Mouse (Mus musculus) stomach, embryonic 14.5 days (tissue): ENCODE measurements at regions not wholly inside any gene's neighbourhood (a gene's known extent, or its start where the extent isn't known, plus 50 kb on each side); places are given as distances from the start of the nearest gene placed in this dataset.
"Not testable (repeated sequence)": the region's sequence is repeated elsewhere in the genome, so short reads cannot be mapped to it uniquely, and the experiment has no call there.

Experiments used
- ATAC-seq: fragments of 200-750 bp; cut with Nextera tagmentation; 2 replicates; pipeline ENCODE4 v1.8.0; 2017; ENCODE audit warnings: low read depth, moderate TSS enrichment; ENCODE audit not compliant: insufficient number of reproducible peaks, insufficient read depth, low FRiP score
- H3K27ac ChIP-seq: fragments of 300-500 bp; sonication (generic); 2 replicates; pipeline ENCODE4 v1.5.1; 2014; ENCODE audit warnings: mild to moderate bottlenecking, low read length, moderate library complexity, mixed read lengths
- H3K27me3 ChIP-seq: fragments of 300-500 bp; sonication (generic); 2 replicates; pipeline ENCODE4 v1.6.1; 2014; ENCODE audit warnings: low read length, control low read depth, mixed read lengths; ENCODE audit not compliant: control insufficient read depth, insufficient read depth
- H3K36me3 ChIP-seq: fragments of 300-500 bp; sonication (generic); 2 replicates; pipeline ENCODE4 v1.6.1; 2014; ENCODE audit warnings: mild to moderate bottlenecking, control low read depth, low read length, moderate library complexity, mixed read lengths; ENCODE audit not compliant: control insufficient read depth, insufficient read depth
- H3K4me1 ChIP-seq: fragments of 300-500 bp; sonication (generic); 2 replicates; pipeline ENCODE4 v1.6.1; 2014; ENCODE audit warnings: low read length, control low read depth, mixed read lengths; ENCODE audit not compliant: control insufficient read depth, insufficient read depth
- H3K4me2 ChIP-seq: fragments of 300-500 bp; sonication (generic); replicated peaks from 2 replicates; pipeline ENCODE4 v1.6.1; 2014; ENCODE audit warnings: low read depth, low read length, control low read depth
- H3K4me3 ChIP-seq: fragments of 300-500 bp; sonication (generic); 2 replicates; pipeline ENCODE4 v1.5.1; 2014; ENCODE audit warnings: low read depth, low read length, control low read depth
- H3K9ac ChIP-seq: fragments of 300-500 bp; sonication (generic); replicated peaks from 2 replicates; pipeline ENCODE4 v1.6.1; 2014; ENCODE audit warnings: low read depth, mild to moderate bottlenecking, control low read depth, low read length, moderate library complexity, mixed read lengths
- H3K9me3 ChIP-seq: fragments of 300-500 bp; sonication (generic); 2 replicates; pipeline ENCODE4 v1.6.1; 2016; ENCODE audit warnings: low read depth, low read length, control low read depth; ENCODE audit not compliant: control insufficient read depth
- WGBS: fragments of 180-500 bp; shearing (Covaris S2); extraction: QIAGEN DNeasy Blood & Tissue Kit; methylation state at CpG from one replicate; pipeline ENCODE4 v1.1.7; 2014; 5-methylcytosine and 5-hydroxymethylcytosine counted together

DNA sequence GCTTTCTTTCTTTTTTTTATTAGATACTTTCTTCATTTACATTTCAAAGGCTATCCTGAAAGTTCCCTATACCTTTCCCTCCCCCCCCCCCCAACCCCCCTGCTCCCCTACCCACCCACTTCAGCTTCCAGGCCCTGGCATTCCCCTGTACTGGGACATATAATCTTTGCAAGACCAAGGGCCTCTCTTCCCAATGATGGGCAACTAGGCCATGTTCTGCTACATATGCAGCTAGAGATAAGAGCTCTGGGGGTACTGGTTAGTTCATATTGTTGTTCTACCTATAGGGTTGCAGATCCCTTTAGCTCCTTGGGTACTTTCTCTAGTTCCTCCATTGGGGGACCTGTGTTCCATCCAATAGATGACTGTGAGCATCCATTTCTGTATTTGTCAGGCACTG, 55.6 kb upstream of the Slc1a3 start:
- not testable (repeated sequence) for H3K9ac ChIP-seq, H3K9me3 ChIP-seq, H3K4me3 ChIP-seq, H3K36me3 ChIP-seq, H3K27ac ChIP-seq, H3K4me1 ChIP-seq, ATAC-seq, H3K27me3 ChIP-seq, H3K4me2 ChIP-seq

DNA sequence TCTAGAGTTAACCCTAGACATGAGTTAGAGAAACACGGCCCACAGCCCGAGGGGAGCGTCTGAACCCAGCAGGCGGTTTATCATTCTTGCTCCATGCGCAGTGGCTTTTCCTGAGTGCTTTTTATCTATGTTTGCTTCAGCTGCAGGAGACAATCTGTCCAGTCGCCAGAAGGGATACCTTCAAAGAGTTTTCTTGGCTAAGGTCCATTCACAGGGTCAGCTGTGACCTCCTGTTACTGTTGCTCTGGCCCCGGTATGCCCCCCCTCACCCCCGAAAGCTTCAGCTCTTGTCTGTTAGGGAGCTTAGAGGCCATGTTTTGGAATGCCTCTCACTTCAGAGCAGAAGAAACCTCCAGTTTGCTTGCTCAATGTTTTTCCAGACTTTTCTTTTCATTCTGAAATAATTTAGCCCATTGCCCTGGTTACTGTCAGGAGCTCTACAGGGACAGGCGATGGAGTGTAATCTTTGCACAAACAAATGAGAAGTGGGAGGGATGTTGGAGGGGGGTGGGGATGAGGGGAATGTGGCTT, 51.2 kb upstream of the Slc1a3 start:
- Histone ChIP-seq H3K4me2 (0 out of 2 replicates have a peak overlapping the region, but pooled peaks have one; percentile 5), H3K9ac (no peak overlapping the region), H3K4me3 (no peak overlapping the region), H3K9me3 (no peaks in the 10 kb centered on the region), H3K36me3 (no peaks in the 10 kb centered on the region), H3K27ac (peak overlapping the region; percentile 66), H3K27me3 (no peaks in the 10 kb centered on the region), H3K4me1 (peaks cover 5% of the 10 kb centered on the region; the same call in 1 of the 2 replicates)
- ATAC-seq: peak; percentile 38; the same call in 1 of the 2 replicates
- WGBS: 16% methylated on average over 9 of the region's 9 CpGs

DNA sequence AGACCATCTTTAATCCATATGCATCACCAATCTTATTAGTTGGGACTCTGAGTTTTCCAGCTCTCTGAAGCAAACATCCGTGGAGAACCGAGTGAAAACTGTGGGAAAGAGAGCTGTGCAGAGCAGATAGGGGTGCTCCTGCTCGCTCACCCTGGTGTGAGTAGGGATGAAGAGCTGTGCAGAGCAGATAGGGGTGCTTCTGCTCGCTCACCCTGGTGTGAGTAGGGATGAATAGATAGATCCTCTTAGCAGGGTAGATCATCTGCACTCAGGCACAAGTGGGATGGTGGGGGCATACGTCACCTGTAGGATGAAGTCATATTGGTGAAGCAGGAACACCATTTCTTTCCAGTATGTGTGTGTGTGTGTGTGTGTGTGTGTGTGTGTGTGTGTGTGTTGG, 50.6 kb upstream of the Slc1a3 start:
- H3K27ac ChIP-seq: 0 out of 2 replicates have a peak overlapping the region, but pooled peaks have one; percentile 66
- H3K4me2 ChIP-seq: no peak overlapping the region
- H3K9me3 ChIP-seq: no peaks in the 10 kb centered on the region
- H3K36me3 ChIP-seq: no peaks in the 10 kb centered on the region
- H3K27me3 ChIP-seq: no peaks in the 10 kb centered on the region
- H3K4me3 ChIP-seq: no peak overlapping the region
- H3K4me1 ChIP-seq: peaks cover 5% of the 10 kb centered on the region; the same call in 1 of the 2 replicates
- ATAC-seq: peak; percentile 70; the same call in 1 of the 2 replicates
- WGBS: 85% methylated on average over 5 of the region's 5 CpGs
- H3K9ac ChIP-seq: no peak overlapping the region
